Mouse (Mus musculus): ENCODE results near the gene Prpf8.

DNA sequence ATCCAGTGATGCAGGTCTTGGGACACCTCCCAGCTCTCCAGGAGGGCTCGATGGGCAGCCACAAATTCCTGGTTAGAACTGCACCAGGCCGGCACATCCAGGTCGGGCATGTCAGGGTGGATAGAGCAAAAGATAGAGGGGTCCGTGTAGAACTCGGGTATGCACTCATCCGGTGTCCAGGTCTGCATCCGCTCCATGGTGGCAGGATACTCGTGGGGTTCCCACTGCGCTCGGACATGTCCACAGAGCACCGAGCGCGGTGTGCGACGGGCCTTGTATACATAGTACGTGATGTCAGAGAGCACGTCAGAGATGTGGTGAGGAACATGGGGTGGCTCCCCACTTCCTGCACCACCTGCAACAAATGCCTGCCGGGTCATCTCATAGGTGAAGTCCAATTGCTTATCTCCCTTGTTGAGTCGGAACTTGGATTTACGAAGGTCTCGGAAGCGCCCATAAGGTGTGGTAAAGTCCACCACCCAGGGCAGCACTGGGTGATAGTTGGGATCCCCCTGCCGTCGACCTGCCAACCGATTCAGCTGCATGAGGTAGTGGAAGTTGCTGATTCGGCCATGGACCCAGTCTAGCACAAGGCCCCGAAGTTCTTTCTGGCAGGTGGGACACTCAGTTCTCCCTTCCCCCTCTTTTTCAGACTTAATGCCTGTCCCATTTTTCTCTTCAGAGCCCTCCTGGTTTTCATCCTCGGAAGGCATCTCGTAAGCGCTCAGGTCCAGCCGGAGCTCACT lies 33.6 kb upstream of the Prpf8 start:
- no peak for TF ChIP-seq CTCF (IDR thresholded peaks at IDR 0.05; ENCODE audit: control insufficient read depth, insufficient read depth, low read length)
- TF ChIP-seq POLR2A (IDR thresholded peaks at IDR 0.05; ENCODE audit: borderline replicate concordance, control insufficient read depth, low read depth, low read length): no peak
